Mouse (Mus musculus) frontal cortex, postnatal 36 days (tissue): ENCODE data around the gene Nckap5l.

Experiments
- DNase-seq, 2 experiments: peaks; one replicate each; pipeline ENCODE4 v3.0.0; 2022; ENCODE audit warnings: low spot score in 2 of 2

The Nckap5l gene

GRCm38 (mm10) chr15:99469736-99470135 is 12.2 kb upstream of the Nckap5l start:
- DNase-seq = no peak

- DNase-seq = peak; percentile 60 to 82
Measured at GRCm38 (mm10) chr15:99469067-99469466, 11.5 kb upstream of the Nckap5l start.

GRCm38 (mm10) chr15:99463194-99463593 is 5.6 kb upstream of the Nckap5l start:
- no peak for DNase-seq

- peak; percentile 37 to 59 for DNase-seq
Measured at GRCm38 (mm10) chr15:99456963-99457605, 464 bp downstream of the Nckap5l start.

- DNase-seq = no peak
Measured at GRCm38 (mm10) chr15:99456338-99456962, 1.1 kb downstream of the Nckap5l start.

- no peak for DNase-seq
Measured at GRCm38 (mm10) chr15:99455415-99455814, 2.1 kb downstream of the Nckap5l start.

GRCm38 (mm10) chr15:99454585-99455279 is 2.8 kb downstream of the Nckap5l start:
- DNase-seq = no peak

DNA sequence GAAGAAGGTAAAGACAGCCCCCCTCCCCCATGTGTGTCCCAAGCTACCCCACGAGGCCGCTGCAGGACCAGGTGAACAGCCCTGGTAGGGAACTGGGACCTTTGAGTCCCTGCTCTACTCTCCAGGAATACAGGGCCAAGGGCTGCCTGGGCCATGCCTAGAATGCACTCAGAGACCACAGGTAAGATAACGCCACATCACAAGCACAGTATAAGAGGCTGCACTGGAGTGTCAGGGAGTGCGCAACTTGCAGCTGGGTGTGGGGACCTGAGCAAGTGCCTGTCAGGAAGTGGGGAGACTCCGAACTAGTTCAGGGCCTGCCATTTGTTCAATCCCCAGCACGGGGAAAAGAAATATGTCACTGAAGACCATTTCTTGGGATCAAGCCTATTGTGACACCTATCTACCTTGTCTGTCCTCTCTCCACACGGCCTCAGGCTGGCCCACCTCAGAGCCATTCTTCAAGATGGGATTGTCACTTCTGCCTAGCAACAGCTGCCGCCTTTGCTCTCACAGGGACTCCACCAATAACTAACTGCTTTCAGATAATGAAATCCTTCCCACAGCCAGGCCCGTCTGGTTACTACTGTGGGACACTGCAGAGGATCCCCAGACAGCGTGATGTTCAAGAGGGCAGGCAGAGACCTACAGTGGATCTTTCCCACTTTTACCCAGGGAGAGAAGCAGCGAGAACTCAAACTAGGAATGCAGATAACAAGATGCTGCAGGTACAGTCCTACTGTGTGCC is 4.2 kb downstream of the Nckap5l start:
- no peak for DNase-seq

DNA sequence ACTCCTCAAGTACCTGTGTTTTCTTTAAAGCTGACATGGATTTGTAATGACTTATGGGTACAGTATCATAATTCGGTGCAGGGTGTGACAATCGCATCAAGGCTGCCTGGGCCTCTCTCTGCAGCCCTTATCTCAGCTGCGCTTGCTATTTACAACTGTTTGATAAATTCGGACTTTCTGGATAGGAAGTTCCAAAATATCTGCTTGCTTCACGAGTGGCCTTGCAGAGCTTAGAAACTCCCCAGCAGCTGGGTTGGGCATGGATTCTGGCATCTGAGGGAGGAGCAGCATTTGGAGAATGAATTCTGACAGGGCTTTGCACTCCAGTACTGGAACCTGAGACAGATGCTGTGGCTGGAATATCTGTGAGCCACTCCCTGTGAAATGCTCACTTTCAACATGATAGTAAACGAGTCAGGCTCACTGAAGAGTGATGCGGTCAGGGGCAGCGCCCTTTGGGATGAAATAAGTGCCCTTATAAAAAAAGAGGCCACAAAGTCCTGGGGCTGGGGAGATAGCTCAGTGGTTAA is 7.7 kb downstream of the Nckap5l start:
- no peak for DNase-seq

DNA sequence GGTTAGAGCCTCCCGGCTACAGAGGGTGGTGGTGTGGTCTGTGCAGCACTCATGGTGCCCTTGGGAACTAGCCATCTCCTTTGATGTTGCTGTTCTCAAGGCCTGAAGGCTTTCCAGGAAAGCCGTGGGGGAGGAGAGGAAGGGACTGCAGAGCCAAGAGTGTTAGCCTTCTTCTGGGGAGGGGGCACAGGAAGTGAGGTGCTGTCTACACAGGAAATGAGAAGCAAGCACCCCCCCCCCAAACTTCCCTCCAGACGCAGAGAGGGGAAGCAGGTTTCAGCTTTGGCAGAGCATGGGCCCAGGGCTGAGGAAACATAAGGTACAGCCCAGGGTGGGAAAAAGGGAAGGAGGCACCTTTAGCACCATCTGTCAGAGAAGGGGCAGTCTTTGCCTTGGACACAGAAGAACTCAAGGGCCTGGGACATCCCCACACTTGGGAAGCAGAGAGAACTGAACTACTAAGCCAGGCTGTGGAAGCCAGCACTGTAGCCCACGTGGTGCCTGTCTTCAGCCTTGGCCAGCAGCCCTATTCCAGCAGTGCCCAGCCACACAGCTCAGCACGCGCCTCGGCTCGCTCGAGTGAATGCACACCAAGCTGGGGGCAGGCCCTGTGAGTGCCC is 8.3 kb downstream of the Nckap5l start:
- DNase-seq = peak; percentile 51 to 74

DNA sequence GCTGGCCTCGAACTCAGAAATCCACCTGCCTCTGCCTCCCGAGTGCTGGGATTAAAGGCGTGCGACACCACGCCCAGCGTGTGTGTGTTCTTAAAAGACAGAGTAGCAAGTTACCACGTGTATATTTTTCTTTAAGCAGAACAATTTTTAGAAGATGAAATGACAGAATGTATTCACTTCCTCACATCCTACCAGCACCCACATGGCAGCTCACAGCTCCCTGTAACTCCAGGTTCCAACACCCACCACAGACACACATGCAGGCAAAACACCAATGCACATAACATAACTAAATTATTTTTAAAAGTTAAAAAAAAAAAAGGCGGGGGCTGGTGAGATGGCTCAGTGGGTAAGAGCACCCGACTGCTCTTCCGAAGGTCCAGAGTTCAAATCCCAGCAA is 11.4 kb downstream of the Nckap5l start:
- DNase-seq = peak; percentile 32 to 35

GRCm38 (mm10) chr15:99445567-99445966 is 12.0 kb downstream of the Nckap5l start:
- no peak for DNase-seq

DNA sequence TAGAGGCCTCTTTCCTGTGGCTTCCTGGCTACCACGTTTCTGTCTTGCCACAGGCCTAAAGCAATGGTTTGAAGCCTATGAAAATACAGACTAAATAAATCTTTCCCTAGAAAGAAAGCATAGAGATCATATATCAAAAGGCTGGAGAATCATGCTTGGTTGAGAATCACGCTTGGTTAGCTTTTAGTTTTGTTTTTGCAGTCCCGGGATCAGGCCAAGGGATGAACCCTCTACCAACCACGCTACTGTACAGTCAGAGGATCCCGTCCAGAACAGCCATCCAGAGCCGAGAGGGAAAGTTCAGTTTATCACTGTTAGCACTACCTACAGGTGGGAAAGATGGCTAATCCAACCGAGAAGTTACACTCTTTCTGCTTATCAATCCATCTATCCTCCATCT is 15.2 kb downstream of the Nckap5l start:
- no peak for DNase-seq

GRCm38 (mm10) chr15:99440816-99441457 is 16.6 kb downstream of the Nckap5l start:
- DNase-seq = no peak

- no peak for DNase-seq
Measured at GRCm38 (mm10) chr15:99440112-99440815, 17.3 kb downstream of the Nckap5l start.

DNA sequence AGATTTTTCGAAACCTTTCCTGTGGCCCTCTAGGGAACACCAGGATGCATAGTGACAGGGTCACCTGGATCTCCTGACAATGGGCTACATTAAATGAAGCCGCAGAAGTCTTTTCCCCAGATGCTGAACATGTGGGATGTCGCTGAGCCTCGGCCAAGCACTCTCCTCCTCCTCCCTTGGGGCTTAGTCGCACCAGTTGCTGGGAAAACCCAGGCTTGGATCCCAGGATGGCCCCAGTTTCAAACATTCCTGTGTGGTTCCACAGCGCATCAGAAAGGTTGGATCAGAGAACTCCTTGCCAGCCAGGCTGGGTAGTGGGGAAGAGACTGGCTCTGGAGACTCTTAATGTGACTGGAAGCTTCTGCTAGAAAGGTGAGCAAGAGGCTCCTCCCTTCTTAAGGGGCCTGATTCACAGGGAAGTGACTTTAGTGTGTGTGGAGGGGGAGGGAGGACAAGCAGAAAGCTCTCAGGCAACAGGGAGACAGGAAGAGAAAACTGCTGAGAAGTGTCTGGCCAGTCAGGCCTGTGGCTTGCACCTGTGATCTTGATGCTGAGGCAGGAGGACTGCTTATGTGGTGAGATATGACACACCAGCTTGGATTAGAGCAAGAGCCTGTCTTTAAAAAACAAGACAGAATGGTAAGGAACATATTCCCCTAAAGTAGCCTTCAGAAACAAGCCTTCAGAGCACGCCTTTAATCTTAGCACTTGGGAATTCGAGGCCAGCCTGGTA is 18.4 kb downstream of the Nckap5l start:
- DNase-seq = no peak

DNA sequence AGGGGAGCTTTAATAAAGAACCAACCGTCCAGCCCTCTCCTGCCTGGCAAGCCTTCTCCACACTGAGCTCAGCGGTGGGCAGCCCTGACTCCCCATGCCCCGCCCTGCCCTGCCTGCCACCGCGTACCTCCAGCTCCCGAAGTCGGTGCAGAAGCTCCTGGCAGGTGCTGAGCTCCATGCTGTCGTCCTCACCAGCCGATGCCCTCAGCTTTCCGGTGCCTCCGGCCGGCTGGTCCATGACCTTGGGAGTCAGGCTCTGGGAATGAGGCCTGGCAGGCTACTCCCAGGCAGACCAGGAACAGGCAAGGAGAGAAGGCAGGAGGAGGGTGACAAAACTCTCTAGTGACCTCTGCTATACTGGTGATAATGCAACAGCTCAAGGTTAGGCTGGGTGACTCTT is 23.6 kb downstream of the Nckap5l start:
- DNase-seq = no peak

- DNase-seq = no peak
Measured at GRCm38 (mm10) chr15:99433081-99433718, 24.3 kb downstream of the Nckap5l start.

DNA sequence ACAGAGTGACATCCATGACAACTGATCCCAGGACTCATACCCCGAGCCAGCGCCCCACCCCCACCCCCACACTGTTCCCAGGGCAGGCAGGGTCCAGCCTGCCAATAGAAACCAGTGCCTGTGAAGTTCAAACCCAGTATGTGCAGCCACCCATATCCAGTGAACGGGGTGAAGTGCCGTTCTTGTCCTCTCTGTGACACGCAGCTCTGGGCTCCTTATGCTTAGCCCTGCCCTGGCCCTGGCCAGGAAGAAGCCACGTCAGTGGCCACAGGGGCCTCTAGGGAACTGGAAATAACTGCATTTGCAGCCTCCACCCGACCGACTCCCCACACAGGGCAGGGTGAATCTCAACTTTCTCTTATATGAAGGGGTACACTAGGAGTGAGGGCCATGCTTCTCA is 25.6 kb downstream of the Nckap5l start:
- DNase-seq = no peak
